Mouse (Mus musculus) c-Kit-positive CD71-negative TER-119-negative erythroid progenitor cells, embryonic 14.5 days (primary cell): ENCODE measurements around the gene Olfr167.
"Not testable (repeated sequence)": the region's sequence is repeated elsewhere in the genome, so short reads cannot be mapped to it uniquely, and the experiment has no call there.

Source experiments
- DNase-seq: peaks from one replicate; pipeline ENCODE4 v3.0.0-alpha.2; 2013; ENCODE audit warnings: low read depth

Gene Olfr167

GRCm38 (mm10) chr16:19522166-19522565 lies at the start of gene Olfr167:
Olfr167 (minus strand) TSS chr16:19522266.
- no peak for DNase-seq

GRCm38 (mm10) chr16:19571709-19572108 lies 49.6 kb upstream of the Olfr167 start, which contains the start of gene Olfr169:
Olfr169 (minus strand) TSS chr16:19571809.
- not testable (repeated sequence) for DNase-seq

- DNase-seq: not testable (repeated sequence)
These were observed 31.4 kb upstream of the Olfr167 start for GRCm38 (mm10) chr16:19553429-19553828.

- not testable (repeated sequence) for DNase-seq
These were observed 30.2 kb upstream of the Olfr167 start for GRCm38 (mm10) chr16:19552246-19552645.

- no peak for DNase-seq
These were observed 13.4 kb upstream of the Olfr167 start, which contains the start of gene Olfr168 for GRCm38 (mm10) chr16:19535455-19535854. Olfr168 (minus strand) TSS chr16:19535555.

DNA sequence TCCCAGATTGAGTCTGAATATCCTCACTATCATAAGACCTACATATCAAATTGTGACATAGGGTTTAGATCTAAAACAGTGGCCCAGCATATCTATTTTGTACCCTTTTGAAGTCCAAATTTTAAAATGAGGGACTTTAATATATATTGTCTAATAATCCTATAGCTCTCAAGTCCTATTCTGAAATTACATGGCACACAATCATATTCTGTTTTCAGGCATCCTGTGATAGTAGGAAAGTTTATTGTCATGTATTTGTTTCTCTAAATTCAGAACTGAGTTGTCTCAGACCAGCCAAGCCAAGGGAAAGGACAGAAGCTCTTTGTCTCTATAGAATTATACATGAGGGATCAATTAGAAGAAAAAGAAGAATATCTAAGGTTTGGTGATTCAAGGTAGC lies 38.7 kb downstream of the Olfr167 start, which contains the start of gene Olfr166:
Olfr166 (plus strand) TSS at position 301 of the 400 bp plus-strand sequence.
- DNase-seq: no peak

DNA sequence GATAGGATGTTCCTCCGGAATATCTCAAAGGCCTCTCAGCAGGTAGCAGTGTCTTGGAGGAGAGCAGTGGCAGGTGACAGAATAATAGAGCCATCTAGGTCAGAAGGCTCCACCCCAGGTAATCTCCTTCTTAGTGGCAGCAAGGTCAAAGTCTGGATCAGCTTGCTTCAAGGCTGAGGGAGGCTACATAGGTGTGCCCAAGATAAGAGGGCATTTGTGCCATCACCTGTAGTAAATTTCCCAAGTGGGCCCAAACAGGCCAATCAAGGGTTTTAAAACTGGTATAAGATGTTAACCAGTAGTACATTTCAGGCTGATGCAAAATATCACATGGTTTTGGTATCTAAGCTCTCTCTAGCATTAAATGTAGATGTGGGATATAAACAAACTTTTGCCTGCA lies 57.7 kb downstream of the Olfr167 start:
- DNase-seq: no peak
